Mouse (Mus musculus) hindbrain, embryonic 13.5 days (tissue): Measurements from ENCODE around the gene Hivep3. TPM values are rescaled to one million over a fixed set of nuclear protein-coding genes. Genes with fewer than 3 reads are reported as not detected.

Experiments
- ATAC-seq: fragments of 200-750 bp; cut with Nextera tagmentation; 2 replicates; pipeline ENCODE4 v1.8.0; 2017; ENCODE audit warnings: moderate TSS enrichment; ENCODE audit not compliant: low FRiP score
- H3K27ac ChIP-seq: fragments of 300-500 bp; sonication (generic); 2 replicates; pipeline ENCODE4 v1.5.1; 2015; ENCODE audit warnings: inconsistent platforms, mild to moderate bottlenecking, moderate library complexity
- H3K27me3 ChIP-seq: fragments of 300-500 bp; sonication (generic); 2 replicates; pipeline ENCODE4 v1.6.1; 2015; ENCODE audit warnings: mild to moderate bottlenecking, inconsistent platforms
- H3K36me3 ChIP-seq: fragments of 300-500 bp; sonication (generic); 2 replicates; pipeline ENCODE4 v1.6.1; 2015; ENCODE audit warnings: mild to moderate bottlenecking, inconsistent platforms
- H3K4me1 ChIP-seq: fragments of 300-500 bp; sonication (generic); replicated peaks from 2 replicates; pipeline ENCODE4 v1.6.1; 2015; ENCODE audit warnings: inconsistent platforms
- H3K4me2 ChIP-seq: fragments of 300-500 bp; sonication (generic); 2 replicates; pipeline ENCODE4 v1.6.1; 2015; ENCODE audit warnings: inconsistent platforms, mild to moderate bottlenecking, moderate library complexity
- H3K4me3 ChIP-seq: fragments of 300-500 bp; sonication (generic); 2 replicates; pipeline ENCODE4 v1.5.1; 2015; ENCODE audit warnings: mild to moderate bottlenecking, inconsistent platforms
- H3K9ac ChIP-seq: fragments of 300-500 bp; sonication (generic); 2 replicates; pipeline ENCODE4 v1.6.1; 2015; ENCODE audit warnings: mild to moderate bottlenecking, inconsistent platforms
- H3K9me3 ChIP-seq: fragments of 300-500 bp; sonication (generic); 2 replicates; pipeline ENCODE4 v1.6.1; 2016; ENCODE audit warnings: inconsistent platforms
- WGBS: fragments of 180-500 bp; shearing (Covaris S2); methylation state at CpG from one replicate; pipeline ENCODE4 v1.1.7; 2015; 5-methylcytosine and 5-hydroxymethylcytosine counted together
- polyA plus RNA-seq: library from polyadenylated mRNA; unstranded; fragments of >200 nt; fragmentation: Nextera tagmentation; extraction: Ambion mirVana; gene quantifications from 2 replicates; pipeline ENCODE4 v1.2.1, GENCODE M21; 2015

Gene Hivep3
- polyA plus RNA-seq, 1 experiment from 2014 or later = 12.8 TPM

GRCm38 (mm10) chr4:119833333-119833732, 99.7 kb downstream of the Hivep3 start:
- H3K9me3 ChIP-seq = no peaks in the 10 kb centered on the region
- WGBS = 77% methylated on average over 9 of the region's 9 CpGs
- ATAC-seq = no peak
- no peaks in the 10 kb centered on the region for H3K27me3 ChIP-seq
- no peak overlapping the region for H3K27ac ChIP-seq
- no peak overlapping the region for H3K4me2 ChIP-seq
- no peaks in the 10 kb centered on the region for H3K4me1 ChIP-seq
- no peak overlapping the region for H3K4me3 ChIP-seq
- H3K36me3 ChIP-seq = no peaks in the 10 kb centered on the region
- H3K9ac ChIP-seq = no peak overlapping the region

- Histone ChIP-seq H3K9me3 (no peaks in the 10 kb centered on the region), H3K4me3 (no peak overlapping the region), H3K27me3 (no peaks in the 10 kb centered on the region), H3K27ac (no peak overlapping the region), H3K4me1 (no peaks in the 10 kb centered on the region), H3K4me2 (no peak overlapping the region), H3K36me3 (no peaks in the 10 kb centered on the region), H3K9ac (no peak overlapping the region)
- WGBS = 86% methylated on average over 5 of the region's 5 CpGs
- ATAC-seq = no peak
Measured at GRCm38 (mm10) chr4:119833884-119834283, 100.3 kb downstream of the Hivep3 start.

- Histone ChIP-seq H3K9me3 (no peaks in the 10 kb centered on the region), H3K4me1 (no peaks in the 10 kb centered on the region), H3K27ac (no peak overlapping the region), H3K4me2 (no peak overlapping the region), H3K36me3 (no peaks in the 10 kb centered on the region), H3K27me3 (no peaks in the 10 kb centered on the region), H3K4me3 (no peak overlapping the region), H3K9ac (no peak overlapping the region)
- no peak for ATAC-seq
- WGBS = 92% methylated on average over 3 of the region's 3 CpGs
Measured at GRCm38 (mm10) chr4:119836181-119836580, 102.6 kb downstream of the Hivep3 start.

GRCm38 (mm10) chr4:119837505-119838065, 104.0 kb downstream of the Hivep3 start:
- 77% methylated on average over 1 of the region's 1 CpGs for WGBS

GRCm38 (mm10) chr4:119838308-119838707, 104.7 kb downstream of the Hivep3 start:
- no peaks in the 10 kb centered on the region for H3K36me3 ChIP-seq
- no peak overlapping the region for H3K27ac ChIP-seq
- WGBS = 82% methylated on average over 2 of the region's 2 CpGs

More at GRCm38 (mm10) chr4:119837505-119838065, 104.0 kb downstream of the Hivep3 start:
- Histone ChIP-seq H3K9me3 (no peaks in the 10 kb centered on the region), H3K27me3 (no peaks in the 10 kb centered on the region), H3K4me1 (no peaks in the 10 kb centered on the region), H3K36me3 (no peaks in the 10 kb centered on the region), H3K9ac (no peak overlapping the region), H3K27ac (no peak overlapping the region), H3K4me2 (no peak overlapping the region), H3K4me3 (no peak overlapping the region)
- ATAC-seq = no peak

GRCm38 (mm10) chr4:119843294-119843693, 109.7 kb downstream of the Hivep3 start:
- WGBS = 60% methylated on average over 3 of the region's 3 CpGs
- Histone ChIP-seq H3K4me3 (no peak overlapping the region), H3K27me3 (no peaks in the 10 kb centered on the region; the same call in 1 of the 2 replicates), H3K4me1 (no peaks in the 10 kb centered on the region), H3K4me2 (no peak overlapping the region), H3K9me3 (no peaks in the 10 kb centered on the region), H3K36me3 (no peaks in the 10 kb centered on the region), H3K27ac (no peak overlapping the region), H3K9ac (no peak overlapping the region)
- ATAC-seq = no peak

More at GRCm38 (mm10) chr4:119838308-119838707, 104.7 kb downstream of the Hivep3 start:
- Histone ChIP-seq H3K9ac (no peak overlapping the region), H3K9me3 (no peaks in the 10 kb centered on the region), H3K4me3 (no peak overlapping the region), H3K4me1 (no peaks in the 10 kb centered on the region), H3K27me3 (no peaks in the 10 kb centered on the region), H3K4me2 (no peak overlapping the region)
- ATAC-seq = no peak

- no peaks in the 10 kb centered on the region for H3K9me3 ChIP-seq
- no peak overlapping the region for H3K9ac ChIP-seq
- no peak for ATAC-seq
- H3K27ac ChIP-seq = no peak overlapping the region
- no peak overlapping the region for H3K4me2 ChIP-seq
- no peaks in the 10 kb centered on the region for H3K36me3 ChIP-seq
- WGBS = 86% methylated on average over 3 of the region's 3 CpGs
- H3K4me3 ChIP-seq = no peak overlapping the region
- no peaks in the 10 kb centered on the region; the same call in 1 of the 2 replicates for H3K27me3 ChIP-seq
- no peaks in the 10 kb centered on the region for H3K4me1 ChIP-seq
Measured at GRCm38 (mm10) chr4:119844267-119844666, 110.7 kb downstream of the Hivep3 start.

GRCm38 (mm10) chr4:119845596-119846161, 112.1 kb downstream of the Hivep3 start:
- H3K36me3 ChIP-seq = no peaks in the 10 kb centered on the region
- no peak overlapping the region for H3K4me2 ChIP-seq
- no peak overlapping the region for H3K9ac ChIP-seq
- H3K9me3 ChIP-seq = no peaks in the 10 kb centered on the region
- no peak overlapping the region for H3K27ac ChIP-seq
- 74% methylated on average over 3 of the region's 3 CpGs for WGBS
- H3K4me1 ChIP-seq = no peaks in the 10 kb centered on the region
- no peak overlapping the region for H3K4me3 ChIP-seq
- H3K27me3 ChIP-seq = no peaks in the 10 kb centered on the region; the same call in 1 of the 2 replicates
- no peak for ATAC-seq

- H3K4me3 ChIP-seq = no peak overlapping the region
- H3K27me3 ChIP-seq = no peaks in the 10 kb centered on the region
- no peak overlapping the region for H3K4me2 ChIP-seq
- H3K36me3 ChIP-seq = no peaks in the 10 kb centered on the region
- no peaks in the 10 kb centered on the region for H3K9me3 ChIP-seq
- no peak overlapping the region for H3K9ac ChIP-seq
- WGBS = 66% methylated on average over 8 of the region's 8 CpGs
- no peak for ATAC-seq
- H3K27ac ChIP-seq = no peak overlapping the region
- peaks cover 6% of the 10 kb centered on the region; the same call in 1 of the 2 replicates for H3K4me1 ChIP-seq
Measured at GRCm38 (mm10) chr4:119852483-119852882, 118.9 kb downstream of the Hivep3 start.

- no peak overlapping the region for H3K27ac ChIP-seq
- peak; percentile 75; the same call in 1 of the 2 replicates for ATAC-seq
- H3K4me2 ChIP-seq = no peak overlapping the region
- H3K36me3 ChIP-seq = no peaks in the 10 kb centered on the region
- peaks cover 6% of the 10 kb centered on the region; the same call in 1 of the 2 replicates for H3K4me1 ChIP-seq
- 64% methylated on average over 9 of the region's 9 CpGs for WGBS
- no peak overlapping the region for H3K4me3 ChIP-seq
- no peaks in the 10 kb centered on the region for H3K9me3 ChIP-seq
- no peak overlapping the region for H3K9ac ChIP-seq
- H3K27me3 ChIP-seq = no peaks in the 10 kb centered on the region
Measured at GRCm38 (mm10) chr4:119854307-119855144, 120.9 kb downstream of the Hivep3 start.

- Histone ChIP-seq H3K9ac (no peak overlapping the region), H3K27me3 (no peaks in the 10 kb centered on the region), H3K4me3 (no peak overlapping the region), H3K4me1 (peaks cover 19% of the 10 kb centered on the region), H3K4me2 (no peak overlapping the region), H3K27ac (no peak overlapping the region), H3K9me3 (no peaks in the 10 kb centered on the region), H3K36me3 (no peaks in the 10 kb centered on the region)
- ATAC-seq = no peak
- 74% methylated on average over 4 of the region's 4 CpGs for WGBS
Measured at GRCm38 (mm10) chr4:119859454-119859853, 125.9 kb downstream of the Hivep3 start.

GRCm38 (mm10) chr4:119861001-119861400, 127.4 kb downstream of the Hivep3 start:
- peaks cover 14% of the 10 kb centered on the region for H3K4me1 ChIP-seq
- H3K27me3 ChIP-seq = no peaks in the 10 kb centered on the region
- H3K27ac ChIP-seq = no peak overlapping the region
- H3K36me3 ChIP-seq = no peaks in the 10 kb centered on the region
- H3K9ac ChIP-seq = no peak overlapping the region
- ATAC-seq = no peak
- H3K4me3 ChIP-seq = no peak overlapping the region
- no peaks in the 10 kb centered on the region for H3K9me3 ChIP-seq
- 58% methylated on average over 4 of the region's 4 CpGs for WGBS
- no peak overlapping the region for H3K4me2 ChIP-seq
